Mouse (Mus musculus) embryonic facial prominence, embryonic 14.5 days (tissue): ENCODE results near the gene Hoxa10. TPM values are rescaled to one million over a fixed set of nuclear protein-coding genes. Genes with fewer than 3 reads are reported as not detected.

ENCODE experiments used
- ATAC-seq: fragments of 200-750 bp; cut with Nextera tagmentation; 2 replicates; pipeline ENCODE4 v1.8.0; 2017; ENCODE audit warnings: low read depth, moderate number of reproducible peaks, moderate TSS enrichment
- DNase-seq: peaks from one replicate; pipeline ENCODE4 v3.0.0-alpha.2; 2015; ENCODE audit warnings: low spot score
- H3K27ac ChIP-seq: fragments of 300-500 bp; sonication (generic); replicated peaks from 2 replicates; pipeline ENCODE4 v1.5.1; 2014; ENCODE audit warnings: low read depth, mild to moderate bottlenecking, low read length, moderate library complexity
- H3K27me3 ChIP-seq: fragments of 300-500 bp; sonication (generic); replicated peaks from 2 replicates; pipeline ENCODE4 v1.6.1; 2014; ENCODE audit warnings: low read length; ENCODE audit not compliant: control insufficient read depth, insufficient read depth
- H3K36me3 ChIP-seq: fragments of 300-500 bp; sonication (generic); 2 replicates; pipeline ENCODE4 v1.6.1; 2014; ENCODE audit warnings: low read length, mixed read lengths; ENCODE audit not compliant: control insufficient read depth, insufficient read depth
- H3K4me1 ChIP-seq: fragments of 300-500 bp; sonication (generic); 2 replicates; pipeline ENCODE4 v1.6.1; 2014; ENCODE audit warnings: antibody characterized with exemption, low read length; ENCODE audit not compliant: control insufficient read depth, insufficient read depth
- H3K4me2 ChIP-seq: fragments of 300-500 bp; sonication (generic); 2 replicates; pipeline ENCODE4 v1.6.1; 2014; ENCODE audit warnings: low read depth, mild to moderate bottlenecking, low read length, moderate library complexity, mixed read lengths
- H3K4me3 ChIP-seq: fragments of 300-500 bp; sonication (generic); 2 replicates; pipeline ENCODE4 v1.5.1; 2014; ENCODE audit warnings: low read depth, mild to moderate bottlenecking, low read length
- H3K9ac ChIP-seq: fragments of 300-500 bp; sonication (generic); 2 replicates; pipeline ENCODE4 v1.6.1; 2014; ENCODE audit warnings: low read depth, mild to moderate bottlenecking, low read length, moderate library complexity, mixed read lengths
- H3K9me3 ChIP-seq: fragments of 300-500 bp; sonication (generic); 2 replicates; pipeline ENCODE4 v1.6.1; 2016; ENCODE audit warnings: low read length; ENCODE audit not compliant: control insufficient read depth
- WGBS: fragments of 180-500 bp; shearing (Covaris S2); extraction: QIAGEN DNeasy Blood & Tissue Kit; methylation state at CpG from one replicate; pipeline ENCODE4 v1.1.7; 2014; 5-methylcytosine and 5-hydroxymethylcytosine counted together
- polyA plus RNA-seq: library from polyadenylated mRNA; unstranded; fragments of >200 nt; fragmentation: Nextera tagmentation; extraction: Ambion mirVana; gene quantifications from 2 replicates; pipeline ENCODE4 v1.2.1, GENCODE M21; 2014

Hoxa10 gene
- polyA plus RNA-seq, 1 experiment from 2014 or later, result not detected

DNA sequence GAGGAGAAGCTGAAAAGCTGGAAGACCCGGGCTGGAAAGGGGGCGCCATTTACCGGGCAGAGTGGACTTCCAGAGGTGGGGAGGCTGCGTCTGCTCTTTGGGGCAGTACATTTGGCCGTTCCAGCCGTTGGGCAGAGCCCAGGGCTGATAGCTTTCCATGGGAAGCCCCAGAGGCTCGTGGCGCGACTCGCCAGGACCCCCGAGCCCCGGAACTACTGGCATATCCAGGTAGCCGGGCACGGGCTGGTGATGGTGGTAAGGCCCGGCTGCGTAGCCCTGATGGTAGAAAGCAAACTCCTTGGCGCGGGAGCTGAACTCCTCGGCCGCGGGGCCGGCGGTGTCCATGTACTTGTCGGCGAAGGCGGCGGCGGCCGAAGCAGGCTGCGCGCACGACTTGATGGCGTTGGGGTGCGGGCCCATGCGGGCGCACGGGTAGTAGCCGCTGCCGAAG is 19.2 kb upstream of the Hoxa10 start:
- no peaks in the 10 kb centered on the region for H3K36me3 ChIP-seq
- ATAC-seq, result no peak
- peaks cover 94% of the 10 kb centered on the region for H3K27me3 ChIP-seq
- peak overlapping the region; percentile 58 for H3K4me2 ChIP-seq
- H3K4me1 ChIP-seq, result no peaks in the 10 kb centered on the region
- H3K9ac ChIP-seq, result no peak overlapping the region
- H3K9me3 ChIP-seq, result no peaks in the 10 kb centered on the region
- 1% methylated on average over 19 of the region's 39 CpGs for WGBS
- peak overlapping the region; percentile 27 for H3K4me3 ChIP-seq
- no peak overlapping the region for H3K27ac ChIP-seq
- no peak for DNase-seq

DNA sequence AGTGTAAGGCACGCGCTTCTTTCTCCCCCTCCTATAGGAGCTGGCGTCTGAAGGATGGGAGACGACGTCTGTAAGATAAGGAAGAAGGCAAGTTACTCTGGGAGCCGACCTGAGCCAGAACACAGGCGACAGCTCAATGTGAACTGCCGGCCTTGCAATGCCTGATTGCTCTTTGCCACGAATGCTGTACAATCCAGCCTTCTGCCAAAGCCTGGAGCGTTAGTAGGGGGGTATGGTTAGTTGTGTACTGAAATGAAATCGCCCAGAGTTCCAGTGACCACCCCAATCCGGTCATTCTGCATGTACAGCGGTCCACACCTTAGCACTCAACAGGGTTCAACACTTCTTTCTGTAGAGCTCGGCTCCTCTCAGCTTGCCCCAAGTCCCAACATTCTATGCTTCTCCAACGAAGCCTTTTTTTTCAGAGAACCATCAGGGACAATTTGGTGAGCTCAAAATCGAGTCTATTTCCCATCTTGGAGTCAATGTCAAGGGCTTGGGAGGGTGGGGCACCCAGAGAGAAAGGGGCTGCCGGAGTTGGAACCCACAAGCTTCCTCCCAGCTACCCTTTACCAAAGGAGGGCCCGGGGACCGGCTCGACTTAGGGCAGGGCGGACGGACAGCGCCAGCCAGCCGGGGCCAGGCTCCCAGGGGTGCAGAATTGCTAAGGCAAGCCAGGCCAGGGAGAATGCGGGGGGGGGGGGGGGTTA is 18.6 kb upstream of the Hoxa10 start:
- Histone ChIP-seq H3K27me3 (peaks cover 94% of the 10 kb centered on the region), H3K4me3 (no peak overlapping the region)
- DNase-seq, result no peak

GRCm38 (mm10) chr6:52256956-52257355 is 16.3 kb upstream of the Hoxa10 start:
- H3K9me3 ChIP-seq, result no peaks in the 10 kb centered on the region
- ATAC-seq, result no peak
- under 1% methylated on average over 6 of the region's 6 CpGs for WGBS
- H3K27ac ChIP-seq, result no peak overlapping the region
- DNase-seq, result peak; percentile 83
- peaks cover 94% of the 10 kb centered on the region for H3K27me3 ChIP-seq
- no peaks in the 10 kb centered on the region for H3K4me1 ChIP-seq
- H3K4me2 ChIP-seq, result no peak overlapping the region
- no peaks in the 10 kb centered on the region for H3K36me3 ChIP-seq
- no peak overlapping the region for H3K9ac ChIP-seq
- no peak overlapping the region for H3K4me3 ChIP-seq

More for the DNA sequence above, 18.6 kb upstream of the Hoxa10 start:
- WGBS, result 1% methylated on average over 20 of the region's 25 CpGs
- Histone ChIP-seq H3K4me2 (no peak overlapping the region), H3K4me1 (no peaks in the 10 kb centered on the region), H3K27ac (no peak overlapping the region), H3K9ac (no peak overlapping the region), H3K9me3 (no peaks in the 10 kb centered on the region), H3K36me3 (no peaks in the 10 kb centered on the region)
- no peak for ATAC-seq

DNA sequence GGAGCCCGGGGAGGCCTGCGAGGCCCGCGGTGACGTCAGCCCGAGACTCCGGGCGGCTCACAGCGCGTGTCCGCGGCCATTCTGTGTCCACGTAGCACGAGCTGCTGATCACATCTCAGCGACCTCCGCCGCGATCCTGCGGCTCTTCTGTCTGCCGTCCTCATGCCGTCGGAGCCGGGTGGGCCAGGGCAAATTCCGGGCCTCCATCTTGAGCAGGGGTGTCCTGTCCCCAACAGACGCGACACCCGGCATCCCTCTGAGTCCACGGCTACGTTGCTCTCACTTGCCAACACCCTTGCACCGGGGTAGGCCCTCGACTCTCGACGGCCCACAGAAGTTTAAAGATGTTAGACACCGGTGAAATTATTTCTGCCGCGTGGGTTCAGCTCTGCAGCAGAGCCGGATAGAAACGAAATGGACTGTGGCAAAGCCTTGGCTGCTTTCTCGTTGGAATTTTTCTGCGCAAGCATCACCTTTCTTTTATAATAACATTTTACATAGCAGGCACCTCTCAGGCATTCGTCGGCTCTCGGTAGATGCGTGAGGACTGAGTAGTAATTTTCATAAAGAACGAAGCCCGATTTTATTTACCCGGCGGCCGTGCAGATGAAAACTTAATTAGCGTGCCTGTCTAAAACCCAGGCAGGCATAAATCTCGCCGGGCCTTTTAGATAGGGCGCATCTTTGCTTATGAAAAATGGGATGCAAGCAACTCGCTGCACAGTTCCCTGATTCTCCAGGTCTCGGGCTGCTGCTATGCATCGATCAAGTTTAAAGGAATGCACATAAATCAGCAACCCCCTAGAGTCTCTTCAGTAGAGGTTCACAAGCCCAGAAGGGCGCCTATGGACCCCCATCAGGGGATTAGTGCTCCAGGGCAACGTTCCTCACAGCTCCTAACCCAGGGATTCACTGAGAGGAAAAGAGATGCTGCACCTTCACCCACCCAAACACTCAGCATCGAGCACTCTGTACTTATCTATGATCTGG is 13.2 kb upstream of the Hoxa10 start:
- DNase-seq, result no peak
- Histone ChIP-seq H3K4me3 (peak overlapping the region; percentile 20), H3K9me3 (no peaks in the 10 kb centered on the region), H3K9ac (no peak overlapping the region), H3K27ac (no peak overlapping the region), H3K27me3 (peaks cover 97% of the 10 kb centered on the region), H3K4me1 (no peaks in the 10 kb centered on the region), H3K4me2 (0 out of 2 replicates have a peak overlapping the region, but pooled peaks have one; percentile 20), H3K36me3 (no peaks in the 10 kb centered on the region)
- under 1% methylated on average over 53 of the region's 59 CpGs for WGBS
- ATAC-seq, result no peak

GRCm38 (mm10) chr6:52252775-52253376 is 12.2 kb upstream of the Hoxa10 start:
- Histone ChIP-seq H3K27ac (no peak overlapping the region), H3K4me2 (no peak overlapping the region), H3K4me1 (no peaks in the 10 kb centered on the region), H3K4me3 (0 out of 2 replicates have a peak overlapping the region, but pooled peaks have one; percentile 20), H3K9me3 (no peaks in the 10 kb centered on the region), H3K9ac (no peak overlapping the region), H3K36me3 (no peaks in the 10 kb centered on the region), H3K27me3 (peaks cover 97% of the 10 kb centered on the region)
- no peak for DNase-seq
- no peak for ATAC-seq
- 3% methylated on average over 29 of the region's 35 CpGs for WGBS

GRCm38 (mm10) chr6:52252016-52252774 is 11.5 kb upstream of the Hoxa10 start:
- Histone ChIP-seq H3K4me1 (no peaks in the 10 kb centered on the region), H3K9ac (no peak overlapping the region), H3K9me3 (no peaks in the 10 kb centered on the region), H3K4me3 (no peak overlapping the region), H3K27ac (no peak overlapping the region), H3K27me3 (peaks cover 98% of the 10 kb centered on the region), H3K36me3 (no peaks in the 10 kb centered on the region), H3K4me2 (no peak overlapping the region)
- DNase-seq (no peak), ATAC-seq (no peak)
- 4% methylated on average over 23 of the region's 24 CpGs for WGBS

- no peak for DNase-seq
- Histone ChIP-seq H3K27me3 (peaks cover 99% of the 10 kb centered on the region), H3K27ac (no peak overlapping the region), H3K9me3 (no peaks in the 10 kb centered on the region), H3K36me3 (no peaks in the 10 kb centered on the region), H3K9ac (no peak overlapping the region), H3K4me1 (no peaks in the 10 kb centered on the region), H3K4me3 (no peak overlapping the region), H3K4me2 (no peak overlapping the region)
- WGBS, result 8% methylated on average over 7 of the region's 7 CpGs
- no peak for ATAC-seq
These were observed 10.7 kb upstream of the Hoxa10 start for GRCm38 (mm10) chr6:52251177-52251879.
